Mouse (Mus musculus): ENCODE data around the gene Dkk1. TPM values are rescaled to one million over a fixed set of nuclear protein-coding genes. Genes with fewer than 3 reads are reported as not detected.

Dkk1 gene
- polyA plus RNA-seq, 1 experiment from 2014 or later, result 0.39 TPM

DNA sequence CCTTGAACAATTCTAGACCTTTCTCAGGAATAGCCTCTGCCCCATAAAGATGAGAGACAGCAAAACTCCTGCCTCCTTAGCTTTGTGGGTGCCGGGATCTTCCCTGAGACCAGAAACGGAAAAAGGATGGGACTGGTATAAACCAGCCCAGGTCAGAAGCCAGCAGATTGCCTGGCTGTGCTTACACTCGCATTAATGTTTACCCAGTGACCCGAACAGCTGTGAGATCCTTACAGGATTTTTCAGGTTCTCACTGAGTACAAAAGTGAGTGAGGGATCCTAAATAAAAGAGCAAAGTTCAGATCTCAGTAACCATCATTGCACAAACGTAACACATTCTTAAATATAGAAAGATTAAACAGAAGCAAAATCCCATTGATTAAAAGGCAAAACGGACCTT, 32.7 kb downstream of the Dkk1 start:
- H3K27me3 ChIP-seq, result no peaks in the 10 kb centered on the region
- H3K27ac ChIP-seq, result no peak overlapping the region
- no peaks in the 10 kb centered on the region for H3K36me3 ChIP-seq
- no peak overlapping the region for H3K4me2 ChIP-seq
- H3K4me3 ChIP-seq, result no peak overlapping the region
- ATAC-seq (ENCODE audit: borderline replicate concordance, extremely low read depth, low FRiP score, low TSS enrichment), result no peak
- no peaks in the 10 kb centered on the region for H3K9me3 ChIP-seq
- H3K9ac ChIP-seq, result no peak overlapping the region
- no peaks in the 10 kb centered on the region for H3K4me1 ChIP-seq
- 28% methylated on average over 6 of the region's 6 CpGs for WGBS

GRCm38 (mm10) chr19:30510481-30510880, 39.0 kb downstream of the Dkk1 start:
- Histone ChIP-seq H3K9ac (no peak overlapping the region), H3K27me3 (no peaks in the 10 kb centered on the region), H3K4me3 (no peak overlapping the region), H3K27ac (no peak overlapping the region), H3K9me3 (no peaks in the 10 kb centered on the region), H3K4me1 (no peaks in the 10 kb centered on the region), H3K4me2 (no peak overlapping the region), H3K36me3 (no peaks in the 10 kb centered on the region)
- WGBS, result 61% methylated on average over 4 of the region's 4 CpGs
- ATAC-seq (ENCODE audit: borderline replicate concordance, extremely low read depth, low FRiP score, low TSS enrichment), result no peak

GRCm38 (mm10) chr19:30505497-30505896, 44.0 kb downstream of the Dkk1 start:
- Histone ChIP-seq H3K27ac (no peak overlapping the region), H3K27me3 (no peaks in the 10 kb centered on the region), H3K9ac (no peak overlapping the region), H3K36me3 (no peaks in the 10 kb centered on the region), H3K4me3 (no peak overlapping the region), H3K4me2 (no peak overlapping the region), H3K4me1 (no peaks in the 10 kb centered on the region), H3K9me3 (no peaks in the 10 kb centered on the region)
- ATAC-seq (ENCODE audit: borderline replicate concordance, extremely low read depth, low FRiP score, low TSS enrichment), result no peak
- 47% methylated on average over 5 of the region's 5 CpGs for WGBS
